In the genomic region with DNA sequence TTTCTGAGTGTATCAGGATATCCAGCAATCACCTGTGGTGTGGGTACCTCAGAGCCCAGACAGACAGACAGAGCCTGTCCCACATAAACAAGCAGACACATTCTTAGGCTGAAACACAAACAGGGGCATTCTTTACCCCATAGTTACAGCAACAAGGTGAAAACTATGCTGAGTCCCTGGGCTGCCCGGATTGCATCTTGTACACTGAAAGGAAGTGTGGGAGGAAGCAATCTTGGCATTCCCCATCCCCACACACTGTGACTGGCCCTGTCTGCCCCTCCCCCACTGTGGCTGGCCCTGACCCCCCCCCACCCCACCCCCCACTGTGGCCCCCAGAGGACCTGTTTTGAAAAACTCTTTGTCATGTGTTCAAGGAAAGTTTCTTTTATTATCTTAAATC, we compare ENCODE assay signal across 20 mouse cellular contexts.
DNase-seq lines count a peak whose midpoint lies in the region; ATAC-seq lines count a peak whose summit lies in the region.
"Had no signal": no experiment of that assay in that cellular context is flagged by ENCODE, and none has a peak within 500 bp of the region (broad histone marks: within the 10 kb centered on the region; RNA-seq: fewer than 3 reads in every experiment).

No protein-coding gene starts in this region.

- no peak for ATAC-seq in forebrain, embryonic 13.5 days
- ATAC-seq in forebrain, embryonic 11.5 days (replicated peaks; ENCODE audit: low FRiP score): no peak
- peak; percentile 60; the same call in 1 of the 2 replicates for ATAC-seq in hindbrain, embryonic 12.5 days (ENCODE audit: low FRiP score)
- no peak for ATAC-seq in hindbrain, embryonic 13.5 days (ENCODE audit: low FRiP score)
- ATAC-seq in limb, embryonic 12.5 days (ENCODE audit: insufficient number of reproducible peaks, insufficient read depth, low FRiP score, low TSS enrichment, low read depth): 0 out of 2 replicates have a peak, but pooled peaks have one; percentile 52
- ATAC-seq in neural tube, embryonic 13.5 days (ENCODE audit: low read depth): peak; percentile 45; the same call in 1 of the 2 replicates
- ATAC-seq: forebrain, embryonic 16.5 days; inflammation-experienced regulatory T-cells, adult 6 months; midbrain, embryonic 16.5 days had no signal

- intact Hi-C loops in left cerebral cortex, postnatal 4 days (cut with DNase I): no loop called here

- H3K27me3 ChIP-seq in forebrain, embryonic 13.5 days: no peaks in the 10 kb centered on the region
- H3K27me3 ChIP-seq in forebrain, embryonic 11.5 days (ENCODE audit: control insufficient read depth, insufficient read depth, low read length): no peaks in the 10 kb centered on the region
- H3K27me3 ChIP-seq in hindbrain, embryonic 12.5 days: no peaks in the 10 kb centered on the region
- no peaks in the 10 kb centered on the region for H3K27me3 ChIP-seq in hindbrain, embryonic 13.5 days
- H3K27me3 ChIP-seq in limb, embryonic 12.5 days: no peaks in the 10 kb centered on the region
- no peaks in the 10 kb centered on the region for H3K27me3 ChIP-seq in limb, embryonic 10.5 days (ENCODE audit: low read depth, poor library complexity, severe bottlenecking)
- no peaks in the 10 kb centered on the region for H3K27me3 ChIP-seq in neural tube, embryonic 13.5 days

- no peak overlapping the region for H3K9ac ChIP-seq in forebrain, embryonic 13.5 days
- no peak overlapping the region for H3K9ac ChIP-seq in forebrain, embryonic 11.5 days (ENCODE audit: low read length)
- no peak overlapping the region for H3K9ac ChIP-seq in hindbrain, embryonic 12.5 days
- H3K9ac ChIP-seq in hindbrain, embryonic 13.5 days: no peak overlapping the region
- no peak overlapping the region for H3K9ac ChIP-seq in limb, embryonic 12.5 days (replicated peaks)
- no peak overlapping the region for H3K9ac ChIP-seq in neural tube, embryonic 13.5 days

- H3K4me3 ChIP-seq in forebrain, embryonic 13.5 days: no peak overlapping the region
- H3K4me3 ChIP-seq in forebrain, embryonic 11.5 days (ENCODE audit: low read depth, low read length): no peak overlapping the region
- H3K4me3 ChIP-seq in hindbrain, embryonic 12.5 days: no peak overlapping the region
- no peak overlapping the region for H3K4me3 ChIP-seq in hindbrain, embryonic 13.5 days
- H3K4me3 ChIP-seq in limb, embryonic 12.5 days (replicated peaks): no peak overlapping the region
- no peak overlapping the region for H3K4me3 ChIP-seq in limb, embryonic 10.5 days
- no peak overlapping the region for H3K4me3 ChIP-seq in neural tube, embryonic 13.5 days
- H3K4me3 ChIP-seq: gastrocnemius, adult 2 months; layer of hippocampus, adult 2 months had no signal

- H3K9me3 ChIP-seq in forebrain, embryonic 13.5 days (replicated peaks): no peaks in the 10 kb centered on the region
- no peaks in the 10 kb centered on the region for H3K9me3 ChIP-seq in forebrain, embryonic 11.5 days (ENCODE audit: control insufficient read depth, low read length)
- no peaks in the 10 kb centered on the region for H3K9me3 ChIP-seq in hindbrain, embryonic 12.5 days (replicated peaks)
- no peaks in the 10 kb centered on the region for H3K9me3 ChIP-seq in hindbrain, embryonic 13.5 days
- H3K9me3 ChIP-seq in limb, embryonic 12.5 days: no peaks in the 10 kb centered on the region; the same call in 1 of the 2 replicates
- no peaks in the 10 kb centered on the region for H3K9me3 ChIP-seq in limb, embryonic 10.5 days (replicated peaks)
- H3K9me3 ChIP-seq in neural tube, embryonic 13.5 days: no peaks in the 10 kb centered on the region

- DNase-seq in forebrain, embryonic 11.5 days (ENCODE audit: low spot score): no peak
- no peak for DNase-seq in limb, embryonic 10.5 days (ENCODE audit: low spot score)
- DNase-seq in left cerebral cortex, postnatal 4 days: no peak
- DNase-seq: adrenal gland, adult 2 months; cerebellum, adult 11-12 months; gastrocnemius, adult 2 months; heart, adult 11 months; liver; lung, adult 18-20 months; lung, postnatal 4 days; right cerebral cortex, postnatal 4 days had no signal

- H3K27ac ChIP-seq in forebrain, embryonic 13.5 days: 0 out of 2 replicates have a peak overlapping the region, but pooled peaks have one; percentile 14
- H3K27ac ChIP-seq in forebrain, embryonic 11.5 days (ENCODE audit: low read depth, low read length): no peak overlapping the region
- H3K27ac ChIP-seq in hindbrain, embryonic 12.5 days: no peak overlapping the region
- H3K27ac ChIP-seq in hindbrain, embryonic 13.5 days: no peak overlapping the region
- H3K27ac ChIP-seq in limb, embryonic 12.5 days: no peak overlapping the region
- H3K27ac ChIP-seq in limb, embryonic 10.5 days: no peak overlapping the region
- no peak overlapping the region for H3K27ac ChIP-seq in neural tube, embryonic 13.5 days (replicated peaks)
- H3K27ac ChIP-seq: gastrocnemius, adult 2 months; layer of hippocampus, adult 2 months had no signal

- H3K4me2 ChIP-seq in forebrain, embryonic 13.5 days: no peak overlapping the region
- no peak overlapping the region for H3K4me2 ChIP-seq in forebrain, embryonic 11.5 days (ENCODE audit: low read depth, low read length, severe bottlenecking)
- H3K4me2 ChIP-seq in hindbrain, embryonic 12.5 days (replicated peaks): no peak overlapping the region
- H3K4me2 ChIP-seq in hindbrain, embryonic 13.5 days: no peak overlapping the region
- H3K4me2 ChIP-seq in limb, embryonic 12.5 days: no peak overlapping the region
- no peak overlapping the region for H3K4me2 ChIP-seq in neural tube, embryonic 13.5 days

- WGBS in forebrain, embryonic 13.5 days: 15% methylated on average over 1 of the region's 1 CpGs
- 29% methylated on average over 1 of the region's 1 CpGs for WGBS in forebrain, embryonic 11.5 days
- WGBS in hindbrain, embryonic 12.5 days: 31% methylated on average over 1 of the region's 1 CpGs
- WGBS in hindbrain, embryonic 13.5 days: 18% methylated on average over 1 of the region's 1 CpGs
- 55% methylated on average over 1 of the region's 1 CpGs for WGBS in limb, embryonic 12.5 days
- 50% methylated on average over 1 of the region's 1 CpGs for WGBS in limb, embryonic 10.5 days
- 19% methylated on average over 1 of the region's 1 CpGs for WGBS in neural tube, embryonic 13.5 days

- no peaks in the 10 kb centered on the region for H3K36me3 ChIP-seq in forebrain, embryonic 13.5 days (ENCODE audit: poor library complexity, severe bottlenecking)
- H3K36me3 ChIP-seq in forebrain, embryonic 11.5 days (ENCODE audit: control insufficient read depth, insufficient read depth, low read length): no peaks in the 10 kb centered on the region
- no peaks in the 10 kb centered on the region for H3K36me3 ChIP-seq in hindbrain, embryonic 12.5 days
- H3K36me3 ChIP-seq in hindbrain, embryonic 13.5 days: no peaks in the 10 kb centered on the region
- no peaks in the 10 kb centered on the region for H3K36me3 ChIP-seq in limb, embryonic 12.5 days
- no peaks in the 10 kb centered on the region for H3K36me3 ChIP-seq in limb, embryonic 10.5 days
- no peaks in the 10 kb centered on the region for H3K36me3 ChIP-seq in neural tube, embryonic 13.5 days

- peaks cover 63% of the 10 kb centered on the region for H3K4me1 ChIP-seq in forebrain, embryonic 13.5 days
- no peaks in the 10 kb centered on the region for H3K4me1 ChIP-seq in forebrain, embryonic 11.5 days (replicated peaks; ENCODE audit: control insufficient read depth, insufficient read depth, low read length)
- peaks cover 26% of the 10 kb centered on the region for H3K4me1 ChIP-seq in hindbrain, embryonic 12.5 days
- H3K4me1 ChIP-seq in hindbrain, embryonic 13.5 days (replicated peaks): peaks cover 47% of the 10 kb centered on the region
- H3K4me1 ChIP-seq in limb, embryonic 12.5 days (replicated peaks): peaks cover 7% of the 10 kb centered on the region
- H3K4me1 ChIP-seq in limb, embryonic 10.5 days: peaks cover 8% of the 10 kb centered on the region
- H3K4me1 ChIP-seq in neural tube, embryonic 13.5 days (replicated peaks): peaks cover 41% of the 10 kb centered on the region

Comparison
In these comparisons a context has a peak if more than half of its experiments do, and no peak if none do; other contexts are left out.
1. ATAC-seq: peak in hindbrain, embryonic 12.5 days (single experiment), limb, embryonic 12.5 days (single experiment) and neural tube, embryonic 13.5 days (single experiment); none in forebrain, embryonic 13.5 days (single experiment), forebrain, embryonic 11.5 days (single experiment) and hindbrain, embryonic 13.5 days (single experiment).